Mouse (Mus musculus) CH12.LX (cell line): ENCODE data around the gene Zfyve21. TPM values are rescaled to one million over a fixed set of nuclear protein-coding genes. Genes with fewer than 3 reads are reported as not detected.
A peak's percentile ranks its signal among the peaks of the same experiment; 100 is the strongest.

Source experiments
- DNase-seq: peaks from one replicate; pipeline ENCODE4 v3.0.0-alpha.2; 2013; ENCODE audit errors: extremely low read depth
- H3K27ac ChIP-seq: 2 replicates; pipeline ENCODE4 v1.5.1; 2012; ENCODE audit warnings: low read depth, mild to moderate bottlenecking, control low read depth, moderate library complexity; ENCODE audit not compliant: insufficient read depth
- H3K27me3 ChIP-seq: replicated peaks from 2 replicates; pipeline ENCODE3; 2012; ENCODE audit warnings: inconsistent platforms
- H3K36me3 ChIP-seq, 2 experiments: replicated peaks in 1 of 2; 2 replicates each; pipeline versions ENCODE3 to v1.6.1; 2012; ENCODE audit warnings: inconsistent platforms in 1 of 2, low read length in 1 of 2, mild to moderate bottlenecking in 1 of 2, mixed read lengths in 1 of 2, moderate library complexity in 1 of 2; ENCODE audit not compliant: control insufficient read depth in 1 of 2, insufficient read depth in 1 of 2
- H3K4me1 ChIP-seq, 2 experiments: 2 replicates each; pipeline ENCODE4 v1.6.1; 2012; ENCODE audit warnings: inconsistent platforms in 1 of 2, moderate library complexity in 1 of 2; ENCODE audit not compliant: insufficient read depth in 2 of 2, control insufficient read depth in 1 of 2
- H3K4me2 ChIP-seq: 2 replicates; pipeline ENCODE4 v1.6.1; 2012; ENCODE audit warnings: low read depth, mild to moderate bottlenecking, control low read depth; ENCODE audit not compliant: poor library complexity, insufficient read depth, severe bottlenecking
- H3K4me3 ChIP-seq, 3 experiments: fragments of 150-350 bp in 1 of 3; sonication (generic) in 1 of 3; replicated peaks in 1 of 3; 2 replicates each; pipeline versions ENCODE3 to v1.5.1; 2011 to 2012; ENCODE audit warnings: low read depth in 2 of 3, low read length in 2 of 3, mild to moderate bottlenecking in 2 of 3, moderate library complexity in 2 of 3, control low read depth in 1 of 3, improper control_type of control experiment in 1 of 3, inconsistent platforms in 1 of 3, mixed read lengths in 1 of 3; ENCODE audit not compliant: poor library complexity in 1 of 3
- H3K79me2 ChIP-seq: replicated peaks from 2 replicates; pipeline ENCODE4 v1.6.1; 2012; ENCODE audit warnings: mild to moderate bottlenecking, moderate library complexity; ENCODE audit not compliant: control insufficient read depth, poor library complexity, insufficient read depth, severe bottlenecking; ENCODE audit errors: extremely low read depth
- H3K9ac ChIP-seq: 2 replicates; pipeline ENCODE4 v1.6.1; 2012; ENCODE audit warnings: low read depth, mild to moderate bottlenecking, control low read depth, moderate library complexity; ENCODE audit not compliant: insufficient read depth
- H3K9me3 ChIP-seq: replicated peaks from 2 replicates; pipeline ENCODE3; 2012; ENCODE audit warnings: low read length, inconsistent platforms, mixed read lengths
- CHD2 ChIP-seq: IDR thresholded peaks from 2 replicates; pipeline ENCODE4 v1.6.1; 2011; ENCODE audit warnings: low read length, improper control_type of control experiment
- CTCF ChIP-seq, 2 experiments: IDR thresholded peaks in 1 of 2; conservative IDR thresholded peaks in 1 of 2; 2 replicates each; pipeline ENCODE4 v1.5.1; 2011 to 2012; ENCODE audit warnings: low read depth in 2 of 2, low read length in 2 of 2, improper control_type of control experiment in 1 of 2, inconsistent platforms in 1 of 2, mild to moderate bottlenecking in 1 of 2, moderate library complexity in 1 of 2
- EP300 ChIP-seq: IDR thresholded peaks from 2 replicates; pipeline ENCODE4 v1.6.1; 2011; ENCODE audit warnings: low read length, improper control_type of control experiment
- IRF4 ChIP-seq: IDR thresholded peaks from 2 replicates; pipeline ENCODE4 v1.6.1; 2014; ENCODE audit warnings: low read depth, mild to moderate bottlenecking, inconsistent platforms, low read length, improper control_type of control experiment
- JUN ChIP-seq: IDR thresholded peaks from 2 replicates; pipeline ENCODE4 v1.6.1; 2011; ENCODE audit warnings: low read depth, mild to moderate bottlenecking, low read length, improper control_type of control experiment, moderate library complexity; ENCODE audit not compliant: insufficient read depth
- JUND ChIP-seq: conservative IDR thresholded peaks from 2 replicates; pipeline ENCODE4 v1.6.1; 2011; ENCODE audit warnings: low read depth, low read length, improper control_type of control experiment
- MAFK ChIP-seq: IDR thresholded peaks from 2 replicates; pipeline ENCODE4 v1.6.1; 2011; ENCODE audit warnings: low read length, improper control_type of control experiment; ENCODE audit not compliant: insufficient replicate concordance
- MAZ ChIP-seq: IDR thresholded peaks from 2 replicates; pipeline ENCODE4 v1.6.1; 2012; ENCODE audit warnings: low read depth, mild to moderate bottlenecking, inconsistent platforms, low read length, improper control_type of control experiment, moderate library complexity
- MEF2A ChIP-seq: IDR thresholded peaks from 2 replicates; pipeline ENCODE4 v1.6.1; 2014; ENCODE audit warnings: low read depth, mild to moderate bottlenecking, inconsistent platforms, low read length, improper control_type of control experiment, borderline replicate concordance
- MYC ChIP-seq: IDR thresholded peaks from 2 replicates; pipeline ENCODE4 v1.6.1; 2011; ENCODE audit warnings: low read depth, mild to moderate bottlenecking, improper control_type of control experiment, low read length
- NRF1 ChIP-seq: IDR thresholded peaks from 2 replicates; pipeline ENCODE4 v1.6.1; 2014; ENCODE audit warnings: low read depth, mild to moderate bottlenecking, inconsistent platforms, low read length, improper control_type of control experiment, moderate library complexity
- PAX5 ChIP-seq: IDR thresholded peaks from 2 replicates; pipeline ENCODE4 v1.6.1; 2012; ENCODE audit warnings: low read length, inconsistent platforms, mixed read lengths
- RAD21 ChIP-seq: IDR thresholded peaks from 2 replicates; pipeline ENCODE4 v1.6.1; 2011; ENCODE audit warnings: low read depth, mild to moderate bottlenecking, low read length, improper control_type of control experiment, moderate library complexity
- RCOR1 ChIP-seq: conservative IDR thresholded peaks from 2 replicates; pipeline ENCODE4 v1.6.1; 2012; ENCODE audit warnings: low read depth, mild to moderate bottlenecking, inconsistent platforms, low read length, improper control_type of control experiment
- TBP ChIP-seq: conservative IDR thresholded peaks from 2 replicates; pipeline ENCODE4 v1.6.1; 2011; ENCODE audit warnings: low read depth, low read length, improper control_type of control experiment
- TCF12 ChIP-seq: IDR thresholded peaks from 2 replicates; pipeline ENCODE4 v1.6.1; 2014; ENCODE audit warnings: low read depth, mild to moderate bottlenecking, inconsistent platforms, low read length, improper control_type of control experiment
- UBTF ChIP-seq: IDR thresholded peaks from 2 replicates; pipeline ENCODE4 v1.6.1; 2012; ENCODE audit warnings: low read depth, mild to moderate bottlenecking, inconsistent platforms, low read length, improper control_type of control experiment, moderate library complexity
- USF1 ChIP-seq: IDR thresholded peaks from 2 replicates; pipeline ENCODE4 v1.6.1; 2014; ENCODE audit warnings: low read depth, mild to moderate bottlenecking, inconsistent platforms, low read length, improper control_type of control experiment
- USF2 ChIP-seq: conservative IDR thresholded peaks from 2 replicates; pipeline ENCODE4 v1.6.1; 2011; ENCODE audit warnings: low read depth, low read length, improper control_type of control experiment
- ZKSCAN1 ChIP-seq: IDR thresholded peaks from 2 replicates; pipeline ENCODE4 v1.6.1; 2012; ENCODE audit warnings: low read depth, inconsistent platforms, low read length, improper control_type of control experiment, borderline replicate concordance
- ZMIZ1 ChIP-seq: IDR thresholded peaks from 2 replicates; pipeline ENCODE4 v1.6.1; 2012; ENCODE audit warnings: low read depth, mild to moderate bottlenecking, inconsistent platforms, low read length, improper control_type of control experiment
- dilution Hi-C: fragments of 300-500 bp; cut with MboI; formaldehyde crosslinking; loops from 2 replicates; pipeline ENCODE4 v1.14.3; 2020; ENCODE audit warnings: low sequenced_read_pairs; ENCODE audit not compliant: extremely low pct_unique_long_range_greater_than_20kb, extremely low pct_ligation_motif_present
- in situ Hi-C: fragments of 300-500 bp; cut with MboI; formaldehyde crosslinking; loops from 3 replicates; pipeline ENCODE4 v1.14.3; 2019; ENCODE audit warnings: low sequenced_read_pairs, low pct_ligation_motif_present, low pct_unique_long_range_greater_than_20kb, mixed read lengths
- polyA plus RNA-seq: library from polyadenylated mRNA; unstranded; fragments of >175 nt; gene quantifications from 2 replicates; pipeline ENCODE4 v1.2.1, GENCODE M21; 2012; ENCODE audit warnings: low read depth; ENCODE audit not compliant: insufficient read length
- total RNA-seq, 2 experiments: library from RNA; depleted of rRNA; stranded (reverse); fragments of 300-350 nt in 1 of 2; fragments of >200 nt in 1 of 2; gene quantifications; 2 replicates each; pipeline ENCODE4 v1.2.3; 2012 to 2014

Zfyve21 gene
- total and polyA plus RNA-seq, 3 experiments: 4.1 to 8.4 (median 7.6) TPM

DNA sequence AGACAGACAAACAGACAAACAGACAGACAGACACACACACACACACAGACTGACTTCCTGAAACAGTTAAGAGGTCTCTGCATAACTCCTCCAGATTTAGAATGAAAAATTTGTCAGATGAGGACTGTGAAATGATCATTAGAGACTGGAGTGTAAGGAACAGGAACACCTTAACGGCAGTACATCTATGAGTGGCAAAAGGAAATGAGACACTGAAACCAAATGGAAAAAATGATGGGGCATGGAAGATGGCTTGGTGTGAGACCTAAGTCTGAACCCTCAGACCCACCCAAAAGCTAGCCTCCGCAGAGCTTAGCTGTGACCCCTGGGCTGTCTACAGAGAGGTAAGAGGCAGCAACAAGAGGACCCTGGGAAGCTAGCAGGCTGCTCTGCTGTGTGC, 41.5 kb downstream of the Zfyve21 start:
- DNase-seq: peak; percentile 23
- no peaks in the 10 kb centered on the region for H3K27me3 ChIP-seq
- no peak overlapping the region for H3K9ac ChIP-seq
- dilution Hi-C loops (no loop called here), in situ Hi-C loops (loop anchor here (10.0 kb wide), 1 partner anchor 111 kb away; no protein-coding TSS in a partner anchor)
- H3K27ac ChIP-seq: no peak overlapping the region
- H3K79me2 ChIP-seq: no peaks in the 10 kb centered on the region
- peaks cover 3 to 21% of the 10 kb centered on the region in 2 experiments for H3K4me1 ChIP-seq
- TF ChIP-seq CHD2 (no peak), USF2 (no peak), CTCF (conservative IDR thresholded peaks at IDR 0.05 in 1 of 2, IDR thresholded peaks at IDR 0.05 in 1 of 2; ENCODE audit: low read depth in 2 of 2, low read length in 2 of 2) (no peak), TBP (no peak), ZMIZ1 (no peak), EP300 (peak; percentile 71), UBTF (no peak), MAZ (no peak), MYC (no peak), IRF4 (no peak), MEF2A (no peak), JUN (peak; percentile 44; the same call in 1 of the 2 replicates), ZKSCAN1 (no peak), MAFK (no peak), USF1 (no peak), JUND (peak; percentile 54; the same call in 1 of the 2 replicates), PAX5 (no peak), RCOR1 (no peak), RAD21 (no peak), TCF12 (no peak)
- no peak overlapping the region for H3K4me2 ChIP-seq
- H3K9me3 ChIP-seq: peaks cover 3% of the 10 kb centered on the region
- no peak overlapping the region for H3K4me3 ChIP-seq
- H3K36me3 ChIP-seq: no peaks in the 10 kb centered on the region

DNA sequence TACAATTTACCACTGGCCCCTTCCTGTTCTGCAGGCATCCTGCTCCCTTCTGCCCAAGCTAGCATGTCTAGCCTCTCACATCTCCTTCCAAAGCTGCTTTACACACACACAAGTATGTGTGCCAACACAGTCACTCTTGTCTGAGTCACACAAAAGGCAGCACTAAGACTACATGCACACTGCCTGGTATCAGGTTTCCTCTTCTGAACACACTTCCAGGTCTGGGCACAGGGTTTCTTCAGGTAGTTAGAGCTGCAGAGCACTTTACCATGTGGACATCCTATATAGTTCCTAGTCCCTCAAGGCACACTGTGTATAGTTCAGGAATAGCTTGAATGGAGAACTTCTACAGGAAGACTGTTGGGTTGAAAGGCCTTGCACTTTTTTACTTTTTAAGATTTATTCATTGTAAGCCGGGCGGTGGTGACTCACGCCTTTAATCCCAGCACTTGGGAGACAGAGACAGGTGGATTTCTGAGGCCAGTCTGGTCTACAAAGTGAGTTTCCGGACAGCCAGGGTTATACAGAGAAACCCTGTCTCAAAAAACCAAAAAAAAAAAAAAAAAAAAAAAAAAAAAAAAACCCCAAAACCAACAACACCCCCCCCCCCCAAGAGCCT, 50.3 kb downstream of the Zfyve21 start:
- dilution Hi-C loops: no loop called here

More for the DNA sequence above, 50.3 kb downstream of the Zfyve21 start:
- Histone ChIP-seq H3K4me2 (no peak overlapping the region), H3K27ac (no peak overlapping the region), H3K9ac (no peak overlapping the region), H3K9me3 (no peaks in the 10 kb centered on the region), H3K27me3 (no peaks in the 10 kb centered on the region), H3K4me3 (no peak overlapping the region), H3K79me2 (no peaks in the 10 kb centered on the region), H3K4me1 (no peaks in the 10 kb centered on the region), H3K36me3 (no peaks in the 10 kb centered on the region)
- in situ Hi-C loops: no loop called here
- no peak for TF ChIP-seq MAZ
- TF ChIP-seq NRF1: no peak
- DNase-seq: no peak
